Mouse (Mus musculus) hindbrain, embryonic 13.5 days (tissue): ENCODE measurements at regions not wholly inside any gene's neighbourhood (a gene's known extent, or its start where the extent isn't known, plus 50 kb on each side); places are given as distances from the start of the nearest gene placed in this dataset.

ENCODE experiments used
- ATAC-seq: fragments of 200-750 bp; cut with Nextera tagmentation; 2 replicates; pipeline ENCODE4 v1.8.0; 2017; ENCODE audit warnings: moderate TSS enrichment; ENCODE audit not compliant: low FRiP score
- H3K27ac ChIP-seq: fragments of 300-500 bp; sonication (generic); 2 replicates; pipeline ENCODE4 v1.5.1; 2015; ENCODE audit warnings: inconsistent platforms, mild to moderate bottlenecking, moderate library complexity
- H3K27me3 ChIP-seq: fragments of 300-500 bp; sonication (generic); 2 replicates; pipeline ENCODE4 v1.6.1; 2015; ENCODE audit warnings: mild to moderate bottlenecking, inconsistent platforms
- H3K36me3 ChIP-seq: fragments of 300-500 bp; sonication (generic); 2 replicates; pipeline ENCODE4 v1.6.1; 2015; ENCODE audit warnings: mild to moderate bottlenecking, inconsistent platforms
- H3K4me1 ChIP-seq: fragments of 300-500 bp; sonication (generic); replicated peaks from 2 replicates; pipeline ENCODE4 v1.6.1; 2015; ENCODE audit warnings: inconsistent platforms
- H3K4me2 ChIP-seq: fragments of 300-500 bp; sonication (generic); 2 replicates; pipeline ENCODE4 v1.6.1; 2015; ENCODE audit warnings: inconsistent platforms, mild to moderate bottlenecking, moderate library complexity
- H3K4me3 ChIP-seq: fragments of 300-500 bp; sonication (generic); 2 replicates; pipeline ENCODE4 v1.5.1; 2015; ENCODE audit warnings: mild to moderate bottlenecking, inconsistent platforms
- H3K9ac ChIP-seq: fragments of 300-500 bp; sonication (generic); 2 replicates; pipeline ENCODE4 v1.6.1; 2015; ENCODE audit warnings: mild to moderate bottlenecking, inconsistent platforms
- H3K9me3 ChIP-seq: fragments of 300-500 bp; sonication (generic); 2 replicates; pipeline ENCODE4 v1.6.1; 2016; ENCODE audit warnings: inconsistent platforms
- WGBS: fragments of 180-500 bp; shearing (Covaris S2); methylation state at CpG from one replicate; pipeline ENCODE4 v1.1.7; 2015; 5-methylcytosine and 5-hydroxymethylcytosine counted together

- no peaks in the 10 kb centered on the region for H3K9me3 ChIP-seq
- no peak for ATAC-seq
- no peaks in the 10 kb centered on the region for H3K36me3 ChIP-seq
- H3K4me2 ChIP-seq: no peak overlapping the region
- peaks cover 4% of the 10 kb centered on the region; the same call in 1 of the 2 replicates for H3K4me1 ChIP-seq
- 53% methylated on average over 3 of the region's 3 CpGs for WGBS
- H3K27me3 ChIP-seq: no peaks in the 10 kb centered on the region
- H3K9ac ChIP-seq: no peak overlapping the region
- H3K4me3 ChIP-seq: no peak overlapping the region
- no peak overlapping the region for H3K27ac ChIP-seq
Observed at GRCm38 (mm10) chr3:101749841-101750240, 98.9 kb downstream of the Mab21l3 start.

GRCm38 (mm10) chr3:101749031-101749632 is 99.6 kb downstream of the Mab21l3 start:
- H3K27ac ChIP-seq: no peak overlapping the region
- no peak overlapping the region for H3K4me3 ChIP-seq
- no peaks in the 10 kb centered on the region for H3K36me3 ChIP-seq
- H3K4me1 ChIP-seq: peaks cover 4% of the 10 kb centered on the region; the same call in 1 of the 2 replicates
- ATAC-seq: no peak
- no peak overlapping the region for H3K4me2 ChIP-seq
- H3K9me3 ChIP-seq: no peaks in the 10 kb centered on the region
- WGBS: 70% methylated on average over 3 of the region's 3 CpGs
- H3K27me3 ChIP-seq: no peaks in the 10 kb centered on the region
- no peak overlapping the region for H3K9ac ChIP-seq

- H3K4me1 ChIP-seq: peaks cover 4% of the 10 kb centered on the region; the same call in 1 of the 2 replicates
- H3K9ac ChIP-seq: no peak overlapping the region
- no peaks in the 10 kb centered on the region for H3K36me3 ChIP-seq
- no peaks in the 10 kb centered on the region for H3K9me3 ChIP-seq
- H3K27me3 ChIP-seq: no peaks in the 10 kb centered on the region
- H3K27ac ChIP-seq: no peak overlapping the region
- no peak overlapping the region for H3K4me2 ChIP-seq
- WGBS: 50% methylated on average over 4 of the region's 4 CpGs
- no peak for ATAC-seq
- no peak overlapping the region for H3K4me3 ChIP-seq
Observed at GRCm38 (mm10) chr3:101748186-101748585, 100.6 kb downstream of the Mab21l3 start.

- no peaks in the 10 kb centered on the region for H3K9me3 ChIP-seq
- no peak overlapping the region for H3K9ac ChIP-seq
- H3K4me1 ChIP-seq: no peaks in the 10 kb centered on the region
- H3K27me3 ChIP-seq: no peaks in the 10 kb centered on the region
- no peak overlapping the region for H3K4me3 ChIP-seq
- H3K4me2 ChIP-seq: no peak overlapping the region
- ATAC-seq: no peak
- 87% methylated on average over 4 of the region's 4 CpGs for WGBS
- H3K36me3 ChIP-seq: no peaks in the 10 kb centered on the region
- no peak overlapping the region for H3K27ac ChIP-seq
Observed at GRCm38 (mm10) chr3:101740906-101741305, 107.9 kb downstream of the Mab21l3 start.

- H3K4me2 ChIP-seq: no peak overlapping the region
Observed at GRCm38 (mm10) chr3:101737197-101737596, 111.6 kb downstream of the Mab21l3 start.

GRCm38 (mm10) chr3:101729044-101729443 is 119.7 kb downstream of the Mab21l3 start:
- Histone ChIP-seq H3K9ac (no peak overlapping the region), H3K9me3 (peaks cover 5% of the 10 kb centered on the region; the same call in 1 of the 2 replicates), H3K4me1 (no peaks in the 10 kb centered on the region), H3K27me3 (no peaks in the 10 kb centered on the region), H3K4me2 (no peak overlapping the region), H3K4me3 (no peak overlapping the region), H3K36me3 (no peaks in the 10 kb centered on the region), H3K27ac (no peak overlapping the region)
- ATAC-seq: no peak
- 87% methylated on average over 3 of the region's 3 CpGs for WGBS

More at GRCm38 (mm10) chr3:101737197-101737596, 111.6 kb downstream of the Mab21l3 start:
- 91% methylated on average over 6 of the region's 6 CpGs for WGBS
- no peak overlapping the region for H3K9ac ChIP-seq
- no peaks in the 10 kb centered on the region for H3K27me3 ChIP-seq
- no peaks in the 10 kb centered on the region for H3K36me3 ChIP-seq
- H3K4me1 ChIP-seq: no peaks in the 10 kb centered on the region
- H3K27ac ChIP-seq: no peak overlapping the region
- H3K4me3 ChIP-seq: no peak overlapping the region
- ATAC-seq: no peak
- peaks cover 8% of the 10 kb centered on the region; the same call in 1 of the 2 replicates for H3K9me3 ChIP-seq

- Histone ChIP-seq H3K9me3 (no peaks in the 10 kb centered on the region), H3K9ac (no peak overlapping the region), H3K4me2 (no peak overlapping the region), H3K4me3 (no peak overlapping the region), H3K4me1 (peaks cover 4% of the 10 kb centered on the region; the same call in 1 of the 2 replicates), H3K27me3 (no peaks in the 10 kb centered on the region), H3K36me3 (no peaks in the 10 kb centered on the region), H3K27ac (no peak overlapping the region)
- WGBS: 60% methylated on average over 6 of the region's 6 CpGs
- ATAC-seq: no peak
Observed at GRCm38 (mm10) chr3:101722926-101723325, 118.4 kb upstream of the Atp1a1 start.

GRCm38 (mm10) chr3:101722001-101722400 is 117.5 kb upstream of the Atp1a1 start:
- Histone ChIP-seq H3K9me3 (no peaks in the 10 kb centered on the region), H3K4me3 (no peak overlapping the region), H3K4me1 (peaks cover 4% of the 10 kb centered on the region; the same call in 1 of the 2 replicates), H3K27me3 (no peaks in the 10 kb centered on the region), H3K9ac (no peak overlapping the region), H3K27ac (no peak overlapping the region), H3K36me3 (no peaks in the 10 kb centered on the region), H3K4me2 (no peak overlapping the region)
- WGBS: 92% methylated on average over 4 of the region's 4 CpGs
- no peak for ATAC-seq

- Histone ChIP-seq H3K4me1 (peaks cover 38% of the 10 kb centered on the region), H3K27me3 (peaks cover 5% of the 10 kb centered on the region; the same call in 1 of the 2 replicates), H3K4me3 (no peak overlapping the region), H3K36me3 (no peaks in the 10 kb centered on the region), H3K4me2 (no peak overlapping the region), H3K9me3 (no peaks in the 10 kb centered on the region), H3K27ac (no peak overlapping the region), H3K9ac (no peak overlapping the region)
- no peak for ATAC-seq
Observed at GRCm38 (mm10) chr3:101715416-101715815, 110.9 kb upstream of the Atp1a1 start.

GRCm38 (mm10) chr3:101714810-101715209 is 110.3 kb upstream of the Atp1a1 start:
- no peak overlapping the region for H3K9ac ChIP-seq
- no peaks in the 10 kb centered on the region for H3K9me3 ChIP-seq
- no peak overlapping the region for H3K27ac ChIP-seq
- 80% methylated on average over 5 of the region's 5 CpGs for WGBS
- no peak for ATAC-seq
- peaks cover 5% of the 10 kb centered on the region; the same call in 1 of the 2 replicates for H3K27me3 ChIP-seq
- no peak overlapping the region for H3K4me2 ChIP-seq
- no peak overlapping the region for H3K4me3 ChIP-seq
- no peaks in the 10 kb centered on the region for H3K36me3 ChIP-seq
- H3K4me1 ChIP-seq: peaks cover 38% of the 10 kb centered on the region

GRCm38 (mm10) chr3:101713669-101714068 is 109.2 kb upstream of the Atp1a1 start:
- peaks cover 5% of the 10 kb centered on the region; the same call in 1 of the 2 replicates for H3K27me3 ChIP-seq
- 64% methylated on average over 11 of the region's 11 CpGs for WGBS
- H3K36me3 ChIP-seq: no peaks in the 10 kb centered on the region
- peak overlapping the region; percentile 46 for H3K27ac ChIP-seq
- H3K4me3 ChIP-seq: no peak overlapping the region
- no peak for ATAC-seq
- no peak overlapping the region; the same call in 1 of the 2 replicates for H3K9ac ChIP-seq
- peaks cover 49% of the 10 kb centered on the region for H3K4me1 ChIP-seq
- H3K4me2 ChIP-seq: peak overlapping the region; percentile 42; the same call in 1 of the 2 replicates
- no peaks in the 10 kb centered on the region for H3K9me3 ChIP-seq

- Histone ChIP-seq H3K4me1 (peaks cover 48% of the 10 kb centered on the region), H3K4me3 (no peak overlapping the region), H3K9me3 (no peaks in the 10 kb centered on the region), H3K9ac (peak overlapping the region; percentile 14), H3K27ac (peak overlapping the region; percentile 46), H3K4me2 (peak overlapping the region; percentile 42), H3K36me3 (no peaks in the 10 kb centered on the region), H3K27me3 (peaks cover 5% of the 10 kb centered on the region; the same call in 1 of the 2 replicates)
- WGBS: 23% methylated on average over 11 of the region's 11 CpGs
- 0 out of 2 replicates have a peak, but pooled peaks have one; percentile 29 for ATAC-seq
Observed at GRCm38 (mm10) chr3:101713138-101713638, 108.7 kb upstream of the Atp1a1 start.

GRCm38 (mm10) chr3:101712666-101713065 is 108.2 kb upstream of the Atp1a1 start:
- H3K27me3 ChIP-seq: peaks cover 5% of the 10 kb centered on the region; the same call in 1 of the 2 replicates
- H3K9ac ChIP-seq: peak overlapping the region; percentile 14; the same call in 1 of the 2 replicates
- H3K4me1 ChIP-seq: peaks cover 47% of the 10 kb centered on the region
- H3K27ac ChIP-seq: peak overlapping the region; percentile 46; the same call in 1 of the 2 replicates
- H3K4me3 ChIP-seq: no peak overlapping the region
- 0 out of 2 replicates have a peak, but pooled peaks have one; percentile 29 for ATAC-seq
- WGBS: 70% methylated on average over 14 of the region's 14 CpGs
- H3K36me3 ChIP-seq: no peaks in the 10 kb centered on the region
- peak overlapping the region; percentile 42 for H3K4me2 ChIP-seq
- no peaks in the 10 kb centered on the region for H3K9me3 ChIP-seq
